Mouse (Mus musculus) central nervous system, embryonic 11.5 days (tissue): ENCODE data around the gene Prkch. TPM values are rescaled to one million over a fixed set of nuclear protein-coding genes. Genes with fewer than 3 reads are reported as not detected.

ENCODE experiments used
- polyA plus RNA-seq: library from polyadenylated mRNA; depleted of rRNA; stranded (reverse); fragments of >200 nt; gene quantifications from 2 replicates; pipeline ENCODE4 v1.2.3, GENCODE M21; 2012; rRNA removed

The Prkch gene
- polyA plus RNA-seq, result 4.5 and 5.7 TPM in 2 replicates

GRCm38 (mm10) chr12:73584610-73585240, at the start of gene Prkch:
Gene Prkch, plus strand, starts transcription at chr12:73584796.

DNA sequence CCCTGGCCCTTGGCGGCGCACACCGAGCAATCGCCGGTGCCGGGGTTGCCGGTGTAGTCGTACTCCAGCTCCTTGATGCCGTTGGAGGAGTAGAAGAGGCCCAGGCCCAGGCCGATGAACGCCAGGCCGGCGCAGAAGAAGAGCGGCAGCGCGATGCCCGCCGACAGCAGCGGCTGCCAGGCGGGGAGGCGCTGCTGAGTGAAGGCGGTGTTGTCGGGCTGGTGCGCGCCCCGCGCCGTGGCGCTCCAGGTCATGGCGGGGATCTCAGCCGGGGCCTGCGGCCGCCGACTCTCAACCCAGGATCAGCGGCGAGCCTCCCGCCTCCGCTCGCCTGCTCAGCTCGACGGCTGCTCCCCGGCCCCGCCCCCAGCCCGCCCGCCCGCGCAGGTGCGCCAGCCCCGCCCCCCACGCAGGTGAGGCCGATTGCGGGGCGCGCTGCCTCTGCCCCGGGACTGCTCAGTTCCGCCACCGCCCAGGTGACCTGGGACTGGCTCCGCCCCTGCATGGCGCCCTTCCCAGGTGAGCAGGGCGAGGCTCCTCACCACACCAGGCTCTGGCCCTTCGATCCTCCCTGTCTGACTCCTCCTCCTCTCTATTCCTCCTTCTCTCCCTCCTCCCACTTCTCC, 38.4 kb upstream of the Prkch start, which contains the start of gene Tmem30b:
Tmem30b (minus strand) TSS at position 307 of the 626 bp plus-strand sequence.

Other genes with a start within 250 kb of the Prkch start
- 0.89 and 3.3 TPM in 2 replicates for gene Tmem30b, start 38.4 kb upstream of the Prkch start, polyA plus RNA-seq